Mouse (Mus musculus): ENCODE data around the gene Slc8b1. TPM values are rescaled to one million over a fixed set of nuclear protein-coding genes. Genes with fewer than 3 reads are reported as not detected.

Gene Slc8b1
- 26.0 TPM for polyA plus RNA-seq (2015; fragmentation: Illumina TruSeq; extraction: RNeasy Lipid Tissue Mini Kit (QIAGEN cat#74804); ENCODE audit: insufficient read depth, low replicate concordance)

GRCm38 (mm10) chr5:120510982-120511642, at the start of gene Slc8b1:
TSS of gene Slc8b1 (plus strand) at chr5:120511168.

GRCm38 (mm10) chr5:120472770-120473169, 38.2 kb upstream of the Slc8b1 start, which contains the start of gene Sdsl:
TSS of gene Sdsl (minus strand) at chr5:120472810.

GRCm38 (mm10) chr5:120476296-120476695, 34.7 kb upstream of the Slc8b1 start, which contains the start of gene Sds:
TSS of gene Sds (plus strand) at chr5:120476526.

GRCm38 (mm10) chr5:120503144-120503795, 7.7 kb upstream of the Slc8b1 start, which contains the start of gene Plbd2:
TSS of gene Plbd2 (minus strand) at chr5:120503625.

Other genes starting within 250 kb of the Slc8b1 start
- gene Lhx5, start 79.5 kb upstream of the Slc8b1 start, polyA plus RNA-seq (2015; fragmentation: Illumina TruSeq; extraction: RNeasy Lipid Tissue Mini Kit (QIAGEN cat#74804); ENCODE audit: insufficient read depth, low replicate concordance): not detected
- gene Sdsl, start 38.4 kb upstream of the Slc8b1 start, polyA plus RNA-seq (2015; fragmentation: Illumina TruSeq; extraction: RNeasy Lipid Tissue Mini Kit (QIAGEN cat#74804); ENCODE audit: insufficient read depth, low replicate concordance): not detected
- gene Sds, start 34.6 kb upstream of the Slc8b1 start, polyA plus RNA-seq (2015; fragmentation: Illumina TruSeq; extraction: RNeasy Lipid Tissue Mini Kit (QIAGEN cat#74804); ENCODE audit: insufficient read depth, low replicate concordance): not detected
- 10.3 TPM for gene Plbd2, start 7.5 kb upstream of the Slc8b1 start, polyA plus RNA-seq (2015; fragmentation: Illumina TruSeq; extraction: RNeasy Lipid Tissue Mini Kit (QIAGEN cat#74804); ENCODE audit: insufficient read depth, low replicate concordance)
- gene Tpcn1, start 77.5 kb downstream of the Slc8b1 start, polyA plus RNA-seq (2015; fragmentation: Illumina TruSeq; extraction: RNeasy Lipid Tissue Mini Kit (QIAGEN cat#74804); ENCODE audit: insufficient read depth, low replicate concordance): 11.5 TPM
- 0.39 TPM for gene Iqcd, start 77.8 kb downstream of the Slc8b1 start, polyA plus RNA-seq (2015; fragmentation: Illumina TruSeq; extraction: RNeasy Lipid Tissue Mini Kit (QIAGEN cat#74804); ENCODE audit: insufficient read depth, low replicate concordance)
- gene Rita1, start 101.4 kb downstream of the Slc8b1 start, polyA plus RNA-seq (2015; fragmentation: Illumina TruSeq; extraction: RNeasy Lipid Tissue Mini Kit (QIAGEN cat#74804); ENCODE audit: insufficient read depth, low replicate concordance): 2.0 TPM
- 15.6 TPM for gene Ddx54, start 101.6 kb downstream of the Slc8b1 start, polyA plus RNA-seq (2015; fragmentation: Illumina TruSeq; extraction: RNeasy Lipid Tissue Mini Kit (QIAGEN cat#74804); ENCODE audit: insufficient read depth, low replicate concordance)
- not detected for gene Cfap73, start 123.1 kb downstream of the Slc8b1 start, polyA plus RNA-seq (2015; fragmentation: Illumina TruSeq; extraction: RNeasy Lipid Tissue Mini Kit (QIAGEN cat#74804); ENCODE audit: insufficient read depth, low replicate concordance)
- gene Rasal1, start 137.6 kb downstream of the Slc8b1 start, polyA plus RNA-seq (2015; fragmentation: Illumina TruSeq; extraction: RNeasy Lipid Tissue Mini Kit (QIAGEN cat#74804); ENCODE audit: insufficient read depth, low replicate concordance): 3.3 TPM
- 55.9 TPM for gene Dtx1, start 200.8 kb downstream of the Slc8b1 start, polyA plus RNA-seq (2015; fragmentation: Illumina TruSeq; extraction: RNeasy Lipid Tissue Mini Kit (QIAGEN cat#74804); ENCODE audit: insufficient read depth, low replicate concordance)
- 14.9 TPM for gene Oas2, start 238.7 kb downstream of the Slc8b1 start, polyA plus RNA-seq (2015; fragmentation: Illumina TruSeq; extraction: RNeasy Lipid Tissue Mini Kit (QIAGEN cat#74804); ENCODE audit: insufficient read depth, low replicate concordance)